Mouse (Mus musculus) lung, adult 18-20 months (tissue): ENCODE measurements at regions not wholly inside any gene's neighbourhood (a gene's known extent, or its start where the extent isn't known, plus 50 kb on each side); places are given as distances from the start of the nearest gene placed in this dataset.

Source experiments
- DNase-seq, 2 experiments: peaks; one replicate each; pipeline ENCODE4 v3.0.0; 2022; ENCODE audit warnings: mixed read lengths in 2 of 2

- DNase-seq = peak in 1 of 2 experiments; percentile 0
Observed at GRCm38 (mm10) chr1:61461435-61461834, 177.2 kb upstream of the Pard3b start.

DNA sequence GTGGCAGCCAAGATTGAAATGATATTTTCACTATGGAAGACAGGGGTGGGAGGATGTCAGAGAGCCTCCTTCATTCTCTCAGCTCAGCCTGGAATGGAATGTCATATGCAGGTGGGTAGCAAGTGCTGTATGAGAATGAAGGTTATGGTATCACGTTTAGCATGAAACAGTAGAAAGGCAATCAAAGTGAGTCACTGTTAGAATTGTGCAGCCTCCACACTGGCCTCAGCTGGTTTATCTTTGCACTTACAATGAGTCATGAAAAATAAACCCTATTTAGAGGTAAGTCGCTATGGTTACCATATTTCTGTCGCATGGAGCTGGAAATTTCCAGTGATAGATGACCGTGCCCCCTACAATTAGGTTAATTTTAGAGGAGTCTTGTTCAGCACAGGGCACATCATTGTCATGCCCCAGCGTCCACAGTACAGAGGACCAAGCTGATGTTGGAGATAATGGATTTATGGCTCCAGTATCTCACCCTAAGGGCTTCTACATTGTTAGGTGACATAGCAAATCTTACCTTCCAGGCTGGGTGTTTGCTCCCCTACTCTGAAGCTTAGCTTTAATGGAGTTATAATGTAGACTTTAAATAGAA, 167.9 kb upstream of the Pard3b start:
- DNase-seq = no peak

DNA sequence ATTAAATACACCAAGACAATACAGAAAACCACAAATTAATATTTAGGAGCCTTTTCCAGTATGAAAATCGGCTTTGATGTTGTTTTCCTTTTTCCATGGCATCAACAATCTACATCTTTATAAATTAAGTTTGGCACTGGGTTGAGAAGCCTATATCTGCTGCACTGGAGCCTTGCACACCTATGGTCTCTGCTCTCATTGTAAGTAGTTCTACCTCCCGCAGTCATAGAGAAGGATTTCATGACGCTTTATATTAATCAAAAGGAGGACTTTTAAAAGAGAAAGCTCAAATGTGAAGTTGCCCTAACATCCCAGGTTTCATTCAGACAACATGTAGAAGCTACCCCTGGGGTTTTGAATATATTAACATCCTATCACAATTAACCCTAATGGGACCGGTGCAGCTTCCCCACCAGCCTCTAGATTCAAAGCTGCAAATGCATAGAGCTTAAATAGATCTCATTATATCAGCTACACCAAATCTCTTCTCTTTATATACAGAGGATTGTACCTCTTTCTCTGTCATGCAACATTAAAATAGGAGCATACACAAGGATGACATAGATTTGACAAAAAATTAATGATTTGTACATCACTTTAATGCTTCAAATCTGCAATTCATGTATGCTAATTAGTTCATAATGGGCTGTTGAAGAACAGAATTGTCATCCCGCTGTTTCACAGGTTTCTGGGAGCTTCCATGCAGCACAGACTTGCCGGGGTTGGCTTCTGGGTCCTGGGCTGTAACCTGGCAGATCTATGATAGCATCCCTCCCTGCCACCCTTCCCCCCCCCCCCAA, 166.6 kb upstream of the Pard3b start:
- no peak for DNase-seq

DNA sequence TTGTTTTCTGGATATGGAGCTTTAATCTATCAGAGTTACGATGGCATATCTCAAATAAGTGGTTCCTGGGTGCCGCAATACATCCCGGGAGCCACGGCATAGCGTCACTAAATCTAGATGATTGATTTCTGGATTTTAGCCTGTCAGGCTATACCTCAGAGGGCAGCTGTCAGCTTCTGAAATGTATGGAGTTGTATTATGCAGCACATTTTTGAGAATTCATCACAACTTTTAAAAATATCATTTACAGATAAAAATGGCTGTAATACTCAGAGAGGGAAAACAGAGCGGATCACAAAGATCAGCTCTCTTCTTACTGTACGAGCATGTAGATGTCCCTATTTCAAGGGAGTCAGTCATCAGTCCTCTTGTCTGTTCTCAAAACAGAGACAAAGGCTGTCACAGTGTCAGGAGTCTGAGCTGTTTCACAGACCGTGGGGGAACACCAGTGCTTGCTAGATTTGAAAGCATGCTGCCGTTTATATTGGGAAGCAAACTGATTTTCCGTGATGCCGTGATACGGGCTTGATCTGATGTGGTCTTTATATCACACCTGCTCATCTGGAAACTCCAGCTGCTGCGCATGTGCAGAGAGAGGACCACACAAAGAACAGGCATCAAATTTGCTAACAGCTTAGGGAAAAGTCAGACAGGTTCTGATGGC, 165.9 kb upstream of the Pard3b start:
- no peak for DNase-seq

GRCm38 (mm10) chr1:61485459-61485858, 153.2 kb upstream of the Pard3b start:
- no peak for DNase-seq

DNA sequence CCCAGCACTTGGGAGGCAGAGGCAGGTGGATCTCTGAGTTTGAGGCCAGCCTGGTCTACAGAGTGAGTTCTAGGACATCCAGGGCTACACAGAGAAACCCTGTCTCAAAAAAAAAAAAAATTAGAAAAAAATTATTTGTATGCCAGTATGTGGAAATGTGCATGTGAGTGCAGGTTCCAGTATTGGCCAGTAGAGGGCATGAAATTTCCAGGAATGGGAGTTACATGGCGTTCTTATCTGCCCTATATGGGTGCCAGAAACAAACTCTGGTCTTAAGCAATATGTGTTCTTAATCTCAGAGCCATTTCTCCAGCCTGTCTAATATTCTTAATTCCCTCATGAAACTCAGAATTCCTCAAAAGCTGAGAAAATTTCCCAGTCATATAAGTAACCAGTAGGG, 113.7 kb upstream of the Pard3b start:
- no peak for DNase-seq

DNA sequence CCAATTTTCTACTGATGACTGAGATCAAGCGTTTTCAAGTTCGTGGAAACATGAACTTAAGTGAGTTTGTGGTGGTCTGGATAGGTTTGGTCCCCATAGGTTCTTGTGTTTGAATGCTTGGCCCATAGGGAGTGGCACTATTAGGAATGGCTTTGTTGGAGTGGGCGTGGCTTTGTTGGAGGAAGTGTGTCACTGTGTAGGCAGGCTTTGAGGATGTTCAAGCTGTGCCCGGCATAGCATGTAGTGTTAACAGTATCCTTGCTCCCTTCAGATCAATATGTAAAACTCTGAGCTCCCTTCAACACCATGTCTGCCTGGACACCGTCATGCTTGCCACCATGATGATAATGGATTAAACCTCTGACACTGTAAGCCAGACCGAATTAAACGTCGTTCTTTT, 112.7 kb upstream of the Pard3b start:
- DNase-seq = no peak

DNA sequence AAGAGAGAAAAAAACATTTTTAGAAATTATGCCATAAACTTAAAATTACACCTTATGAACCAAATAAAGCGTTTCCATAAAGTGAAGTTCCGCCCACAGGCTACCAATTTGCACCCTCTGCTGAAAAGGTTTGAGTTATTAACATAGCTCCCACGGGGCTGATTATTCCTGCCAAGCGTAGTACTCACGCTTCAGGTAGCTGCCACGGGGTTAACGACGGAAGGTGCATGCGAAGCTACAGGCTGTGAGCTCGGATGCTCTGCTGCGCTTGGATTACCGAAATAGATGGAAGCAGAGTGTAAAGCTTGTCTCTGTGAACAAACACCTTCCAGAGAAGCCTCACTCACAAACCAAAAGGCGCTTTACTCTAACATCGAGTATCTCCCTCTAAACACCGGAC, 109.9 kb upstream of the Pard3b start:
- no peak for DNase-seq

DNA sequence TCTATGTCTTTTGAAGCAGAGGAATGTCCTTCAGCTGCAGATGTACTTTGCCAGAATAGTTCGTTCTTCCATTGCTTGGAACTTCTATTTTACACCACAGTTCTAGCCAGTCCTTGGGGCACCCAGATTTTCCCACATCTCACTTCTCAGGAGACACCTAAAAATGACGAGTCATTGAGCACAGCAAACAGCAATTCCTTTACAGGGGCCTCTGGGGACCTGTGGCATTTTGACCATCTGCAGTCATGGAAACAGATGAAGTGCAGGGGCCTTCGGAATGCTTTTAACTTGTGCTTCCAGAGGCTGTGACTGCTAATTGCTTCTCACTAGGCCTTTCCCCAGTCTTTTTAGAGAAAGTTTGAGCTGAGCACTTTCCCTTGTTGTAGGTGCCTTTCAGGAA, 108.5 kb upstream of the Pard3b start:
- no peak for DNase-seq

DNA sequence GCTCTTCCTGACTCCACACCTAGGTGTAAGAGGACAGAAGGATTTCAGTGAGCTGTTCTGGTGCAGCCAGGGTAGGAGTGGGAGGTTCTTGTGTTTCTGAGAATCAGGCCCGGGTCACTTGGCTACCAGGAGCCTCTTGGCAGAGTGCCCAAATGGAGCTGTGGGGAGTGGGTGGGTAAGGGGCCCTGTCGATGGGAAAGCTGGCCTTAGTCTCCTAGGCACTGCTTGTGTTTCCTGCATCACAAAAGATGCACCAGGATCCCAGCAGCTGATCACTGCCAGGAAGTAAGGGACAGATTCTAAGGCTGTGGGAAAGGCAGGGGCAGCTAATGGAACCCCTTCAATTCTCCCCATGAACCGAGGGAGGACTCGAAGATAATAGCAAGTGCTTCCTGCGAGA, 107.1 kb upstream of the Pard3b start:
- DNase-seq = no peak

DNA sequence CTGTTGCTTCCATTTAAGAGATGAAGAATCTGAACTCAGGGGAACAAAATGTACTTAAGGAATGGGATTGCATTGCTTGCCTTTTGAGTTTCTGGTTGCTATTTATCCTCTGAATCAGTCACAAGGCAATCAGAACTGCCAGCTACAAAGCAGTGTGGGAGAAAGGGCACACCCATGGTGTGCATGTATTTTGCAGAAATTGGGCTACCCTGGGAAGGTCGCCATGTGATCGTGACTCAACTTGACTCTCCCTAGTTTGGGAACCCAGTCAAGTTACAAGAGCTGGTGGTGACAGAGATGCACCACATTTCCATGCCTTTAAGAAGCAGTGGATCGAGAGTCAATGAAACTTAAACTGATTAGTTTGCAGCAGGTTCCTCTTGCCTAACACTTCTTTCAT, 98.5 kb upstream of the Pard3b start:
- peak; percentile 37 to 43 for DNase-seq

- DNase-seq = no peak
Observed at GRCm38 (mm10) chr1:61541166-61541565, 97.5 kb upstream of the Pard3b start.

GRCm38 (mm10) chr1:61552577-61553517, 85.8 kb upstream of the Pard3b start:
- DNase-seq = peak in 1 of 2 experiments; percentile 44

GRCm38 (mm10) chr1:61559514-61559913, 79.1 kb upstream of the Pard3b start:
- no peak for DNase-seq

- DNase-seq = no peak
Observed at GRCm38 (mm10) chr1:61562091-61562490, 76.5 kb upstream of the Pard3b start.

DNA sequence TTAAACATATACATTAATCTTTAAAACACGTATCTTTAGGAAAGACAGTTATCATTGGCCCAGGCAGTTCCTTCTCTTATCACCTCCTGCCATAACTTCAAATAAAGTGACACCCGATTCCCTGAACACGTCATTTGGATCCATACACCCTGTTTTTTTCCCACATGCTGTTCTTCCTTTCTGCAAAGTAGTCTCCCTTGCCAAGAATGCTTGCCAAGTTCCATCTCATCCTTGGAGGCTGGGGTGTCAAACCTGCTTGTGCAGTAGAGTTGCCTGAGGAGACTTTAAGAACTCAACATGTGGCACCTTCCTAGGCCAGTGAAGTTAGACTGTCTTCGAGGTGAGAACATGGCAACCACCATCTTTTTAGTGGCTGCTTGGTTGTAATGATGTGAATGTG, 73.2 kb upstream of the Pard3b start:
- no peak for DNase-seq

GRCm38 (mm10) chr1:61574276-61574675, 64.3 kb upstream of the Pard3b start:
- DNase-seq = no peak

- DNase-seq = no peak
Observed at GRCm38 (mm10) chr1:61576758-61577157, 61.9 kb upstream of the Pard3b start.

- DNase-seq = no peak
Observed at GRCm38 (mm10) chr1:61587251-61587650, 51.4 kb upstream of the Pard3b start.
